Mouse (Mus musculus) myocyte (in vitro differentiated cells): Measurements from ENCODE around the gene Praf2. TPM values are rescaled to one million over a fixed set of nuclear protein-coding genes. Genes with fewer than 3 reads are reported as not detected.
"Not testable (repeated sequence)": the region's sequence is repeated elsewhere in the genome, so short reads cannot be mapped to it uniquely, and the experiment has no call there.

Experiments used
- H3K27me3 ChIP-seq: one replicate; pipeline ENCODE4 v1.6.1; 2011; ENCODE audit not compliant: control insufficient read depth, insufficient read depth, insufficient read length
- H3K36me3 ChIP-seq: one replicate; pipeline ENCODE4 v1.6.1; 2011; ENCODE audit not compliant: control insufficient read depth, insufficient read depth
- H3K4me2 ChIP-seq: one replicate; pipeline ENCODE4 v1.6.1; 2011; ENCODE audit warnings: low read depth, control low read depth
- H3K4me3 ChIP-seq: one replicate; pipeline ENCODE4 v1.5.1; 2011; ENCODE audit warnings: mild to moderate bottlenecking, control low read depth, moderate library complexity
- H3K79me2 ChIP-seq: one replicate; pipeline ENCODE4 v1.6.1; 2011; ENCODE audit not compliant: control insufficient read depth, insufficient read depth
- H3ac ChIP-seq: one replicate; pipeline ENCODE4 v1.6.1; 2011; ENCODE audit not compliant: control insufficient read depth, insufficient read length
- CEBPB ChIP-seq: IDR thresholded peaks from 2 replicates; pipeline ENCODE4 v1.6.1; 2011; ENCODE audit warnings: mild to moderate bottlenecking, moderate library complexity; ENCODE audit not compliant: poor library complexity, insufficient read depth, severe bottlenecking
- E2F4 ChIP-seq: IDR thresholded peaks from one replicate; pipeline ENCODE4 v1.6.1; 2011; ENCODE audit warnings: mild to moderate bottlenecking, control low read depth, moderate library complexity; ENCODE audit not compliant: insufficient read depth
- MAX ChIP-seq: IDR thresholded peaks from one replicate; pipeline ENCODE4 v1.6.1; 2011; ENCODE audit warnings: low read depth, mild to moderate bottlenecking, control low read depth
- MYOD1 ChIP-seq, 3 experiments: IDR thresholded peaks; one replicate each; pipeline ENCODE4 v1.6.1; 2011; ENCODE audit warnings: control low read depth in 2 of 3, low read depth in 2 of 3, mild to moderate bottlenecking in 2 of 3, moderate library complexity in 1 of 3; ENCODE audit not compliant: insufficient read length in 2 of 3, control insufficient read depth in 1 of 3
- MYOG ChIP-seq, 3 experiments: IDR thresholded peaks; one replicate each; pipeline ENCODE4 v1.6.1; 2011; ENCODE audit warnings: control low read depth in 2 of 3, low read depth in 2 of 3, mild to moderate bottlenecking in 2 of 3; ENCODE audit not compliant: insufficient read length in 2 of 3, control insufficient read depth in 1 of 3, insufficient read depth in 1 of 3
- POLR2A ChIP-seq: IDR thresholded peaks from one replicate; pipeline ENCODE4 v1.6.1; 2011; ENCODE audit warnings: low read depth, mild to moderate bottlenecking, control low read depth, moderate library complexity; ENCODE audit not compliant: insufficient read length
- POLR2AphosphoS2 ChIP-seq: IDR thresholded peaks from one replicate; pipeline ENCODE4 v1.6.1; 2011; ENCODE audit warnings: low read depth, control low read depth; ENCODE audit not compliant: insufficient read length
- REST ChIP-seq: IDR thresholded peaks from one replicate; pipeline ENCODE4 v1.6.1; 2011; ENCODE audit warnings: mild to moderate bottlenecking, control low read depth, moderate library complexity; ENCODE audit not compliant: insufficient read depth, insufficient read length
- SRF ChIP-seq: IDR thresholded peaks from one replicate; pipeline ENCODE4 v1.6.1; 2011; ENCODE audit warnings: low read depth; ENCODE audit not compliant: control insufficient read depth, insufficient read length
- TCF12 ChIP-seq: IDR thresholded peaks from one replicate; pipeline ENCODE4 v1.6.1; 2011; ENCODE audit warnings: mild to moderate bottlenecking, control low read depth; ENCODE audit not compliant: poor library complexity, insufficient read depth, severe bottlenecking
- TCF3 ChIP-seq: IDR thresholded peaks from one replicate; pipeline ENCODE4 v1.6.1; 2011; ENCODE audit warnings: low read depth, control low read depth; ENCODE audit not compliant: insufficient read length
- USF1 ChIP-seq: IDR thresholded peaks from one replicate; pipeline ENCODE4 v1.6.1; 2011; ENCODE audit warnings: low read depth, mild to moderate bottlenecking, control low read depth, moderate library complexity
- polyA plus RNA-seq: library from polyadenylated mRNA; unstranded; fragments of >200 nt; fragmentation: generic; extraction: Trizol; gene quantifications from one replicate; pipeline ENCODE4 v1.2.1, GENCODE M21; 2012; ENCODE audit warnings: missing spikeins

The Praf2 gene
- polyA plus RNA-seq, 1 experiment, result 64.4 TPM

GRCm38 (mm10) chrX:7688321-7688720 lies 39.9 kb upstream of the Praf2 start:
- no peak overlapping the region for H3K4me3 ChIP-seq
- no peaks in the 10 kb centered on the region for H3K27me3 ChIP-seq
- no peak overlapping the region for H3K4me2 ChIP-seq
- no peak overlapping the region for H3ac ChIP-seq
- no peak for TF ChIP-seq TCF12
- no peak for TF ChIP-seq SRF
- no peaks in the 10 kb centered on the region for H3K79me2 ChIP-seq
- H3K36me3 ChIP-seq, result no peaks in the 10 kb centered on the region

DNA sequence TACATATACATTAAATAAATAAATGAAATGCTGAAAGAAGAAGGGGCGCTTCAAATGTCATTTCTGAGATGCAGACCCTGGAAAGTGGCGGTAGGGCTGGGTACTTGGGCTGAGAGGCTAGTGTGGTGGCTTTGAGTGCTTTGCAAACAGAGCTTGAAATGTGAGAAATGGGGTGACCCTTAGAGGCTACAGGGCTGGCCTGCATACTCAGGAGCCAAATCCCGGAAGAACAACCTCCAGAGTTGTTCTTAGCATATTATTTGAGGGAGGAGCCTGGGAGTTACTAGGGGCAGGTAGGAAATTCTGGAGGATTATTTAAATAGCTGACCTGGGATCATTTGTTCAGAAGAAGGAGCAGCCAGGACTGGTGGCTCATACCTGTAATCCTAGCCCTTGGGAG lies 37.8 kb upstream of the Praf2 start:
- TF ChIP-seq MYOD1 (IDR thresholded peaks at IDR 0.05; ENCODE audit: control insufficient read depth in 1 of 3, insufficient read length in 2 of 3, low read depth in 2 of 3) (no peak), MYOG (IDR thresholded peaks at IDR 0.05; ENCODE audit: control insufficient read depth in 1 of 3, insufficient read depth in 1 of 3, insufficient read length in 2 of 3, low read depth in 2 of 3) (no peak), POLR2A (no peak), USF1 (no peak), E2F4 (no peak), REST (no peak), CEBPB (no peak), TCF12 (no peak), SRF (no peak), TCF3 (no peak), MAX (no peak), POLR2AphosphoS2 (no peak)
- no peaks in the 10 kb centered on the region for H3K27me3 ChIP-seq
- no peak overlapping the region for H3K4me3 ChIP-seq
- no peak overlapping the region for H3ac ChIP-seq
- H3K4me2 ChIP-seq, result no peak overlapping the region
- no peaks in the 10 kb centered on the region for H3K36me3 ChIP-seq
- no peaks in the 10 kb centered on the region for H3K79me2 ChIP-seq

DNA sequence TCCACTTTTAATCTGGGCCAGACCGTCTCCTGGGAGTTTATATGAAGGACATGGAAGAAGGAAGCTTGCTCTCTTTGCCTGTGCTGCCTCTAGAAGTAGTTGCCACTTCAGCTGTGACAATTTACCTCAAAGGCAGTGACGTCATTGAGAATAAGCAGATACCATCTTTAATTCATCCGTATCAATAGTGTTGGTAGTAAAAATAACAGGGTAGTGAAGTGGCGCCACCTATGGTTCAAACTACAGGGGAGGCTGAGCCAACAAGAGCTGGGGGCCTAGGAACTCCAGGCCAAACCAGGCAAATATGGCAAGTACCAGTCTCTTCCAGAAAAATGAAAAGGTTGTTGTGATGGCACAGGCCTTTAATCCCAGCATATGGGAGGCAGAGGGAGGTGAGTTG lies 35.4 kb upstream of the Praf2 start:
- Histone ChIP-seq H3K36me3 (no peaks in the 10 kb centered on the region), H3K4me2 (no peak overlapping the region), H3K79me2 (peaks cover 7% of the 10 kb centered on the region), H3K4me3 (no peak overlapping the region), H3ac (no peak overlapping the region), H3K27me3 (no peaks in the 10 kb centered on the region)
- TF ChIP-seq REST, result no peak
- TF ChIP-seq MYOG (IDR thresholded peaks at IDR 0.05; ENCODE audit: control insufficient read depth in 1 of 3, insufficient read depth in 1 of 3, insufficient read length in 2 of 3, low read depth in 2 of 3), result no peak
- no peak for TF ChIP-seq POLR2A
- TF ChIP-seq MAX, result no peak
- TF ChIP-seq USF1, result no peak
- TF ChIP-seq MYOD1 (IDR thresholded peaks at IDR 0.05; ENCODE audit: control insufficient read depth in 1 of 3, insufficient read length in 2 of 3, low read depth in 2 of 3), result no peak
- TF ChIP-seq TCF3, result no peak
- TF ChIP-seq SRF, result no peak
- TF ChIP-seq CEBPB, result no peak
- no peak for TF ChIP-seq POLR2AphosphoS2
- no peak for TF ChIP-seq TCF12
- TF ChIP-seq E2F4, result no peak

- Histone ChIP-seq H3K4me2 (peak overlapping the region; percentile 77), H3K36me3 (no peaks in the 10 kb centered on the region), H3K27me3 (no peaks in the 10 kb centered on the region), H3K4me3 (peak overlapping the region; percentile 61), H3K79me2 (peaks cover 16% of the 10 kb centered on the region), H3ac (no peak overlapping the region)
- TF ChIP-seq POLR2A, result no peak
Observed at GRCm38 (mm10) chrX:7696520-7696919, 31.7 kb upstream of the Praf2 start.

GRCm38 (mm10) chrX:7696954-7697381 lies 31.3 kb upstream of the Praf2 start, which contains the start of gene Gpkow:
Gpkow (plus strand) TSS chrX:7697131.
- peaks cover 16% of the 10 kb centered on the region for H3K79me2 ChIP-seq

DNA sequence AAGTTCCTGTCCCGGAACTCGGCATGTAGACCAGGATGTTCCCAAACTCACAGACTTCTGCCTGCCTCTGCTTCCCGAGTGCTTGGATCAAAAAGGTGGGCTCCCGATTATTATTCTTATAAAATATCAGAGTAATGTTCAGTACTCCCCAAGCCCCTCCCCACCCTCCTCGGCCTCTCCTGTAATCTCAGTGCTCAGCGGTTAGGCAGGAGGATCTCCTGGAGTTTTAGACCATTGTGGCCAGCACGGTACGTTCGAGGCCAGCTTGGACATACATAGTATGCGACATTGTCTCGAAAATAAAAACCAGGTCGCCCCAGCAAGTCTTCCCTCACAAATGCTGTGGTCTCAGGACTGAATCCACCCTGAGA lies 14.5 kb upstream of the Praf2 start:
- peak overlapping the region; percentile 58 for H3K4me2 ChIP-seq
- H3K36me3 ChIP-seq, H3ac ChIP-seq, H3K79me2 ChIP-seq, H3K27me3 ChIP-seq: not testable (repeated sequence)
- H3K4me3 ChIP-seq, result peak overlapping the region; percentile 22

More at GRCm38 (mm10) chrX:7696954-7697381, 31.3 kb upstream of the Praf2 start, which contains the start of gene Gpkow:
- H3K4me2 ChIP-seq, result peak within 1 kb of the TSS; percentile 77
- H3K27me3 ChIP-seq, result no peaks in the 10 kb centered on the region
- H3K4me3 ChIP-seq, result peak within 1 kb of the TSS; percentile 61
- no peaks in the 10 kb centered on the region for H3K36me3 ChIP-seq
- TF ChIP-seq REST (no peak), MYOG (IDR thresholded peaks at IDR 0.05; ENCODE audit: control insufficient read depth in 1 of 3, insufficient read depth in 1 of 3, insufficient read length in 2 of 3, low read depth in 2 of 3) (no peak), SRF (no peak), MAX (no peak), CEBPB (no peak), E2F4 (no peak), POLR2AphosphoS2 (peak; percentile 22), USF1 (no peak), POLR2A (peak; percentile 65), TCF3 (no peak), MYOD1 (IDR thresholded peaks at IDR 0.05; ENCODE audit: control insufficient read depth in 1 of 3, insufficient read length in 2 of 3, low read depth in 2 of 3) (no peak), TCF12 (no peak)
- H3ac ChIP-seq, result no peak within 1 kb of the TSS
